Mouse (Mus musculus) T-helper 1 cell (primary cell): ENCODE measurements around the gene Tmem219.

Source experiments
- in situ Hi-C: fragments of 300-600 bp; cut with MboI, MseI; formaldehyde crosslinking; loops from one replicate; pipeline ENCODE4 v1.15.1; 2025; ENCODE audit warnings: high pct_unique_total_duplicates

Gene Tmem219

GRCm38 (mm10) chr7:126863791-126864190 is 58.9 kb downstream of the Tmem219 start:
- in situ Hi-C loops = loop anchor here (10.0 kb wide), 1 partner anchor 561 kb away; the partner anchor contains the start of gene Zfp688

- in situ Hi-C loops = loop anchor here (10.0 kb wide), 1 partner anchor 563 kb away; the partner anchor contains the start of gene Zfp688
These were observed 60.5 kb downstream of the Tmem219 start, which contains the start of gene Ino80e for GRCm38 (mm10) chr7:126862147-126862784. TSS of gene Ino80e (minus strand) at chr7:126862377.

- in situ Hi-C loops = loop anchor here (10.0 kb wide), 1 partner anchor 563 kb away; the partner anchor contains the start of gene Zfp688
These were observed 61.1 kb downstream of the Tmem219 start, which contains the start of gene Hirip3 for GRCm38 (mm10) chr7:126861429-126862130. TSS of gene Hirip3 (plus strand) at chr7:126861972.

GRCm38 (mm10) chr7:126860987-126861386 is 61.7 kb downstream of the Tmem219 start:
- in situ Hi-C loops = loop anchor here (10.0 kb wide), 1 partner anchor 564 kb away; the partner anchor contains the start of gene Zfp688

GRCm38 (mm10) chr7:126856741-126857420 is 65.8 kb downstream of the Tmem219 start:
- in situ Hi-C loops = no loop called here

- in situ Hi-C loops = no loop called here
These were observed 67.1 kb downstream of the Tmem219 start for GRCm38 (mm10) chr7:126855641-126856040.

- in situ Hi-C loops = no loop called here
These were observed 69.3 kb downstream of the Tmem219 start for GRCm38 (mm10) chr7:126853454-126853853.

- in situ Hi-C loops = no loop called here
These were observed 71.5 kb downstream of the Tmem219 start for GRCm38 (mm10) chr7:126851192-126851591.

GRCm38 (mm10) chr7:126850161-126850560 is 72.6 kb downstream of the Tmem219 start:
- in situ Hi-C loops = no loop called here

GRCm38 (mm10) chr7:126848794-126849193 is 73.9 kb downstream of the Tmem219 start:
- in situ Hi-C loops = loop anchor here (25.0 kb wide), 1 partner anchor 114 kb away; the partner anchor contains the start of gene Sez6l2

- in situ Hi-C loops = loop anchor here (25.0 kb wide), 1 partner anchor 115 kb away; the partner anchor contains the start of gene Sez6l2
These were observed 75.0 kb downstream of the Tmem219 start for GRCm38 (mm10) chr7:126847421-126848398.

GRCm38 (mm10) chr7:126847116-126847420 is 75.6 kb downstream of the Tmem219 start, which contains the start of gene Doc2a:
TSS of gene Doc2a (plus strand) at chr7:126847416.
- in situ Hi-C loops = loop anchor here (25.0 kb wide), 1 partner anchor 115 kb away; the partner anchor contains the start of gene Sez6l2

- in situ Hi-C loops = loop anchor here (25.0 kb wide), 1 partner anchor 117 kb away; the partner anchor contains the start of gene Sez6l2
These were observed 77.2 kb downstream of the Tmem219 start for GRCm38 (mm10) chr7:126845516-126845915.

GRCm38 (mm10) chr7:126843276-126843675 is 79.4 kb downstream of the Tmem219 start:
- in situ Hi-C loops = loop anchor here (25.0 kb wide), 1 partner anchor 119 kb away; the partner anchor contains the start of gene Sez6l2
